Mouse (Mus musculus) layer of hippocampus, postnatal 10 days (tissue): Measurements from ENCODE around the gene Tma16. TPM values are rescaled to one million over a fixed set of nuclear protein-coding genes. Genes with fewer than 3 reads are reported as not detected.

Source experiments
- DNase-seq, 2 experiments: peaks; one replicate each; pipeline ENCODE4 v3.0.0; 2021; ENCODE audit warnings: low spot score in 2 of 2
- long read RNA-seq: library from polyadenylated mRNA; stranded (forward); transcript quantifications from one replicate; pipeline ENCODE4 v2.0.0, GENCODE M21; 2023
- total RNA-seq, 2 experiments: library from RNA; stranded (reverse); gene quantifications; 2 replicates each; pipeline ENCODE4 v1.2.3; 2021

Gene Tma16
- 10 to 100 TPM in 1 of 2 experiments, 1 to 10 TPM in 1; 9.9 to 11.5 TPM for total RNA-seq
- long read RNA-seq, full-length matches to known transcripts, result 14 of 17 reads
- long read RNA-seq, partial matches to known transcripts, result 0 of 17 reads
- long read RNA-seq, other reads (novel, unspliced or antisense), result 3 of 17 reads

- DNase-seq, result peak; percentile 89 to 90
These were observed at the start of gene Tma16 for GRCm38 (mm10) chr8:66486084-66486763. Gene Tma16 (minus strand): TSS chr8:66486530.

- DNase-seq, result no peak
These were observed 34.2 kb upstream of the Tma16 start for GRCm38 (mm10) chr8:66520576-66520975.

DNA sequence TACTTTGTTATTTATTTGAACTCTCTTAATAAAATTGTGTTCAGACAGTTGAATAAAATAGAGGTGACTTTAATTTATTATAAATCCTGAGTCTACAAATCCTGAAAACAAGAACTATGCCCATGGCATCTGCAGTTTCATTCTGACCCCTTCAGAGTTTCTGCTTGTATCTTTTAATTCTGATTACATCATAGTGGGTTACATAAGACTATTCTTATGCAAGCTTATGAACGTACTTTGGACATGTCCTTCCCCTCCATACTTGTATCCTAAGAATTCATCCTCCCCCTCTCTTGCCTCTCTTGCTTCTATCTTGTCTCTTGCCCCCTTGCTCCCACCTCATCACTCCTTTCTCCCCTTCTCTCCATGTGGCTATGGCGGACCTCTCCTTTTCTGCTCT is 32.8 kb upstream of the Tma16 start:
- no peak for DNase-seq

DNA sequence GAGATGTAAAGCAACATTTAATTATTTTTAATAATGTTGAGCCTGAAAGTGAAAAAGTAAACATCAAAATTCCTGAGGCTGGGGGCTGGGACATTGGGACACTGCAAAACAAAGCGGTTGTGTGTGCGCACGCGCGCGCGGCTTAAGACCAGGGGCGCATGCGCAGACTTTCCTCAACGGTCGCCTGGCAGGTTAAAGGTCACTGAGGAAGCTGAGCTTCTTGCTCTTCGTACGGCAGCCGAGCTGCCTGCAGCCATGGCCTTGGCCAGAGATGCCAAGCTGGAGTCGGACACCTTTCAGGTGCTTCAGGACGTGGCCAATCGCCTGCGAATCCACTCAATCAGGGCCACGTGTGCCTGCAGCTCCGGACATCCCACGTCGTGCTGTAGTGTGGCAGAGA is 25.2 kb upstream of the Tma16 start, which contains the start of gene Tktl2:
Gene Tktl2, plus strand, starts transcription at position 220 of the 400 bp plus-strand sequence.
- no peak for DNase-seq

DNA sequence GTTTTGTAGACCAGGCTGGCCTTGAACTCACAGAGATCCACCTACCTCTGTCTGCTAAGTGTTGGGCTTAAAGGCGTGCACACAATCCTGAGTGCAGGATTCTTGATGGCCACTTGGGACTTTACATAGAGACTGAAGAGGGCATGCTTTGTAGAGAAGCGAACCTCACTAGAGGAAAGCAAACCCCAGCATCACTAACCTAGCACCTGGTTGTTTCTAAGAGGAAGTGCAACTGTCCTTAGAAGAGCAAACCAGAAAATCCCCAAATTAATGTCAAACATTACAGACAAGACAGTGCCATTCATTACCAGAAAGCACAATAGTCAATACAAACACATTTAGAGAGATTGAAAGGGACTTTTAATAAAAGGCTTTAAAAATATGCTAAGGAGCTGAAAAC is 17.1 kb upstream of the Tma16 start:
- no peak for DNase-seq

DNA sequence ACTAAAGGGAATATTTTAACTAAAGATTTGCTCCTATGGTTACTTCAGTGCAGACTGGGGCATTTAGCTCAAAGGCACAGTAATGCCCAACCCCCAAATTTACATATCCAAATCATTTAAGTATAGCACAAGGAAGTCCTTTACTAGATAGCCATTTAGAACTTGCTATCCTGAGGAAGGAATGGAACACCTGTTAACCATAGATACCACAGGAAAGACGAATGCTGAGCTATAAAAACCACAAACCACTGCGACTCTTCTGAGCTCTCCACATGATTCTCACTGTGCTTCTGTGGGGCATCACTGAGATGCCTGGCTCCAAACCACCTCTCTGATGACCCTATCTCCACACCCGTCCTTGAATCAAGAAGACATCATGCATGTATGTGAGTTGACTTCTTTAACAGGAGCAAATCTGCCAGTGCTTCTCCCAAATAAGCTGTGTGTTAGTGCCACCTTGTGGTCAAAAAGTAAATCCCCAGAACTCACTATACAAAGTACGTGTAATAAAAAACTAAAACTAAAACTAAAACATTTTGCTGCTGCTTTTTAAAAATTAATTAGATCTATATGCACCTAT is 10.8 kb upstream of the Tma16 start:
- DNase-seq, result peak; percentile 37 to 58

DNA sequence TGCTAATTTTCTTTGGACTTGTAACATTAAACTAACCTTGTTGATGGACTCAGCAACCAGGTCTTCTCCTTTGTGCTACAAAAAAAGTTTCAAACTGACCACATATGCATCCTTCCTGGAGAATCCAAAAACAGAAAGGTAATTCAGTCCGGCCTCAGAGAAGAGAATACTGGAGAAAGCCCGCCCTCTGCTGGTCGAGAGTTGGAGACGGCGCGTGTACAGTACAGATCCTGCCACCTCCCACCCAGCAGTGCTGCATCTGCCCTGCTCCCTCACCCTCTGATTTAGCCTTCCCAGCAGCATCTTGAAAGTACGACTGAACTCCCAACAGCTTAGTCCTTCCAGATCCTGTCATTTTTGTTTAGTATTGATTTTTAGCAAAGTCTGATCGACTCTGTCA is 9.4 kb upstream of the Tma16 start:
- peak; percentile 86 to 89 for DNase-seq

DNA sequence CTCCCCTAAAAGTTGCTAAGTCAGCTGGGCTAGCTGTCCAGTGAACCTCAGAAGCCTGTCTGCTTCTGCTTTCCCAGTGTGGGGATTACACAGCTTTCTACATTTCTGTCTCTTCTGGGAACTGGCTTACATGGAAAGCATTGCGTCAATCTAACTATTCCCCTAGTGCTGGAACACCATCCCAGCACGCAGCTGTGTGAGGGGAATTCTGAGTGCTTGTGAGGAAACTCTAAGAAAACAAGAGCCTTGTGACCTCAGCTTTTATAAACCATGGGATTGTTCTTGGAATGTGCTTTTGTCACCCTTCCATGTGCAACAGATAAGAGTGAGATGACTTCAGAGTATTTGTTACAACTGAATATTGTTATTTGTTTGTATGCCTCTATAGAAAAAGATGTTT is 8.2 kb upstream of the Tma16 start:
- DNase-seq, result no peak

DNA sequence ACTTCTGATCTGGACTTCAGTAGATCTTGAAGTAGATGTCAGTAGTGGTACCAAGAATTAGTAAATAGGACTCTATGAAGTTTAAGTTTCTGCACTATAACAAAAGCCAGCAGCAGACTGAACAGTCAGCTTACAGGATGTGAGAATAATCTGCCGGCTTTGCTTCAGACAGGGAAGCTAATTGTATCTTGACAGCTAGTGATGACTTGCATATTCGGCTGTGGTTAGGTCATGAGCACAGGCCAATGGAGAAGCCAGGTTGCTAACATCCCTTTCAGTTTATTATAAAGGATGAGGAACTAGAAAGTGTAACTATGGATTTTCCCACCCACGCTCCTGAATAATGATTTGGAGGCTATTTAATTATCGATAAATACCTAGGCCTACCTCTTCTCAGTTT is 4.3 kb upstream of the Tma16 start:
- no peak for DNase-seq

- no peak for DNase-seq
These were observed 2.2 kb upstream of the Tma16 start for GRCm38 (mm10) chr8:66488556-66488955.

DNA sequence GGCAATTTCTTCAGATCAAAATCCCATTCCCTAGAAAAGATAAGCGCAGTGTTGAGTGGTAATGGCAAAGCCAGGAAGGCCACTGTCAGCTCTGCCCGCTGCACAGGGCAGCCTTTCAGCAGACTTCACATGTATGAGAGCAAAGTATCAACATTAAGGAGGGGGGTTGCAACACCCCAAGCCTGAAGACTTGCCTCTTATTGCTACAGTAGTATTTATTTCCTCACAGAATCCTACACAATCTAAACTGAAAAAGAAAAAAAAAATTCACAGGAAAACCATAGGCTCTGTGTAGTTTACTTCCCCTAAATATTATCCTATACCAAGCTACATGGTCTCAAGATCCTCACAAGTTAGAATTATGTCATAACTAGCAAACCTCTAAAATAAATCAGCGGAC is 9.4 kb downstream of the Tma16 start:
- DNase-seq, result no peak

DNA sequence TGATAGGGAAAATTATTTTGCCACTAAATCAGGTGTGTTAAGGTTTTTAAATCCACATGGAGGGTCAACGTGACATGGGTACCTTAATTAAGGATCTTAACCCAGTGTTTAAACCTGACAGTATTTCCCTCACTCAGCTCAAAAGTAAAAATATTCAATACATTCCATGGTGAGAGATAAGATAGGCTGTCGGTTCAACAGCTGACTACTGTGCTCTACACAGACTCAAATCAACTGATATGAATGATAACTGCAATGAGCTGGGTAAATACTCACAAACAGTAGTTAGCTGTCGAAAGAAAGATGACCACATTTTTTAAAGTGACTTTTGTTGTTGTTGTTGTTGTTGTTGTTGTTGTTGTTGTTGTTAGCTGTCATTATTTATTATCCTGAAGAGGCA is 16.5 kb downstream of the Tma16 start:
- no peak for DNase-seq

GRCm38 (mm10) chr8:66457057-66457456 is 29.3 kb downstream of the Tma16 start:
- no peak for DNase-seq

GRCm38 (mm10) chr8:66450691-66451090 is 35.6 kb downstream of the Tma16 start:
- DNase-seq, result peak; percentile 59 to 72

DNA sequence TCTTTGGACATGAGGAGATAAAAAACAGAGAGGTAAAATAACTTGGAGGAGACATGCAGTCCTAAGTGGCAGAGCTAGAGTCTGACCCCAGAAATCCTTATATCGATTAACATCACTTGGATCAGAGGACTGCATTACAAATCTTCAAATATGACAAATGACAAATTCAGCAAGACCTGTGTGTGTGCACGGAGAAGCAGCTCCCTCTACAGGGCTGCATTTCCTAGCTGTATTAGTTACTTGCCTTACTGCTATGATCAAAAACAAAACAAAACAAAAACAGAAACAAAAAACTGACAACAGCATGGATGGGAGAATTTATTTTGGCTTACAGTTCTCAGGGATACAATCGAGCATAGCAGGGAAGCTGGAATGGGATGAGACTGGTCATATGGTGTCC is 41.0 kb downstream of the Tma16 start:
- no peak for DNase-seq

GRCm38 (mm10) chr8:66444141-66444540 is 42.2 kb downstream of the Tma16 start:
- no peak for DNase-seq

DNA sequence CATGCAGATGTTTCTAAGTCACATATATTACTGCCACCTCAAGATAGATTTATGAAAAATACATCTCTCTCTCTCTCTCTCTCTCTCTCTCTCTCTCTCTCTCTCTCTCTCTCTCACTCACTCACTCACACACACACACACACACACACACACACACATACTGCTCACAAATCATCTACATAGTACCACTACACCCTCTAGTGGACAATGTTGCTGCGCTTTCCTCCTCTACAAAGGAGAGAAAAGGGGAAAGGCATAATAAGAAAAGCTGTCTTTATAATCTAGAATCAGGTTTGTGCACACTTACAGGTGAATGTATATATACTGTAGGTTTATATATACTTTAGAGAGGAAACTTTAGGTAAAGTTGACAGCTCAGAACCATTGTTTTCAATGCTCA is 43.6 kb downstream of the Tma16 start:
- DNase-seq, result peak; percentile 46 to 48

DNA sequence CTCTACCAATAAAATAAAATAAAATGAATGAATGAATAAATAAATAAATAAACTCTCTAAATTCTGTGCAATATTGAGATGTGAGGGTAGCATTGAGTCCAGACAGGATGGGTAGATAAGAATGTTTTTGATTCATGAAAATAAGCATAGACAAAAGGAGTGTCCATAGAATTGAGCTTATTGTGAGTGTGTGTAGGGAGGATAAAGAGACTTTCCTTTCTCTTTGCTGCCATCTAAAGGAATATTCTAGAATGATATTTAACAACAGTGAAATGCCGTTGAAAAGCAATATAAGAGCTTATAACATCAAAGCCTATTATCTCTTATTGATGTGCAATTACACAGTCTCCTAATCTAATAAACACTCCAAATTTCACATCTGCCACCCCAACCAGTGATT is 45.2 kb downstream of the Tma16 start:
- DNase-seq, result no peak

GRCm38 (mm10) chr8:66438468-66438867 is 47.9 kb downstream of the Tma16 start:
- DNase-seq, result no peak

DNA sequence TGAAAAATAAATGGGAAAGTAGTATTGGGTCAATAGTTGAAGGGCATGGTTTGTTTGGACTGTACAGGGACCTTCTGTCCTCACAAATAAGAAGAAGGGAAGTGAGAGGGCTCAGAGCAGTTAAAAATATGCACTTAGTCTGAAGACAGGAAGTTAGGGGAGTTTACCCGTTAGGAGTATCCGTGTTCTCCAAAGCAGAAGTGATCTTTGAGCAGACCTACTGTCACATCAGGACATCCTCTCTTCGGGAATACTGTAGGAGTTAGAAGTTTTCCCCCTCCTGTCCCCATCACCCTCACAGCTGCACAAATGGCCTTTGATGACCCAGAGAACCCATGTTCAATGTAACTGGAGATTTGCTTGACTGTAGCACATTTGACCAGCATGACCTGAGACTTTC is 48.4 kb downstream of the Tma16 start:
- no peak for DNase-seq

- no peak for DNase-seq
These were observed 49.5 kb downstream of the Tma16 start for GRCm38 (mm10) chr8:66436804-66437203.

- no peak for DNase-seq
These were observed 52.8 kb downstream of the Tma16 start for GRCm38 (mm10) chr8:66433577-66433976.

DNA sequence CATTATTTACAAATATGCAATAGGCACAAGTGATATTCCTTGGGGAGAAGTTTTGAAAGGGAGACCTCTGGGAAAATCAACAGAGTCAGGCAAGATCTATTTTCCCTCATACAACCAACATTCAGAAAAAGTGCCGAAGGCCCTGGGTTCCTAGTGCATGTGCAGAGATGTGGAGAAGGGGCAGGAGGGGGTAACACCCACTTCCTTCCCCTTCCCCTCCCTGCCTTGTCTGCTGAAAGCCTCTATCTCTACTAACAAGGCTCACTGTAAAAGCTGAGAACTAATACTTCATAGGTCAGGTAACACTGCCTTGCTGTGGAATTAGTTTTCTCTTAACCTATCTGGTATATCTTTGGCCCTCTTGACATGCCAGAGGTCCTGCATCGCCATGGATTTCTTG is 55.7 kb downstream of the Tma16 start:
- DNase-seq, result no peak
